Mouse (Mus musculus): ENCODE measurements at regions not wholly inside any gene's neighbourhood (a gene's known extent, or its start where the extent isn't known, plus 50 kb on each side); places are given as distances from the start of the nearest gene placed in this dataset.

- no peak overlapping the region for H3K4me3 ChIP-seq (ENCODE audit: low read depth, low read length)
- 79% methylated on average over 2 of the region's 2 CpGs for WGBS
- DNase-seq, result no peak
- no peaks in the 10 kb centered on the region for H3K36me3 ChIP-seq (ENCODE audit: insufficient read depth)
- no peak overlapping the region for H3K27ac ChIP-seq (ENCODE audit: low read depth)
- H3K4me1 ChIP-seq (ENCODE audit: insufficient read depth), result no peaks in the 10 kb centered on the region
- no peaks in the 10 kb centered on the region for H3K9me3 ChIP-seq (ENCODE audit: low read depth, low read length)
- H3K27me3 ChIP-seq (ENCODE audit: insufficient read depth, low read length), result no peaks in the 10 kb centered on the region
- no peak overlapping the region for H3K9ac ChIP-seq
- ATAC-seq (ENCODE audit: insufficient read depth), result no peak
- no peak for TF ChIP-seq CTCF (IDR thresholded peaks at IDR 0.05; ENCODE audit: low read depth)
- no peak overlapping the region for H3K4me2 ChIP-seq
Measured at GRCm38 (mm10) chr2:133462378-133462777, 89.6 kb upstream of the Bmp2 start.

DNA sequence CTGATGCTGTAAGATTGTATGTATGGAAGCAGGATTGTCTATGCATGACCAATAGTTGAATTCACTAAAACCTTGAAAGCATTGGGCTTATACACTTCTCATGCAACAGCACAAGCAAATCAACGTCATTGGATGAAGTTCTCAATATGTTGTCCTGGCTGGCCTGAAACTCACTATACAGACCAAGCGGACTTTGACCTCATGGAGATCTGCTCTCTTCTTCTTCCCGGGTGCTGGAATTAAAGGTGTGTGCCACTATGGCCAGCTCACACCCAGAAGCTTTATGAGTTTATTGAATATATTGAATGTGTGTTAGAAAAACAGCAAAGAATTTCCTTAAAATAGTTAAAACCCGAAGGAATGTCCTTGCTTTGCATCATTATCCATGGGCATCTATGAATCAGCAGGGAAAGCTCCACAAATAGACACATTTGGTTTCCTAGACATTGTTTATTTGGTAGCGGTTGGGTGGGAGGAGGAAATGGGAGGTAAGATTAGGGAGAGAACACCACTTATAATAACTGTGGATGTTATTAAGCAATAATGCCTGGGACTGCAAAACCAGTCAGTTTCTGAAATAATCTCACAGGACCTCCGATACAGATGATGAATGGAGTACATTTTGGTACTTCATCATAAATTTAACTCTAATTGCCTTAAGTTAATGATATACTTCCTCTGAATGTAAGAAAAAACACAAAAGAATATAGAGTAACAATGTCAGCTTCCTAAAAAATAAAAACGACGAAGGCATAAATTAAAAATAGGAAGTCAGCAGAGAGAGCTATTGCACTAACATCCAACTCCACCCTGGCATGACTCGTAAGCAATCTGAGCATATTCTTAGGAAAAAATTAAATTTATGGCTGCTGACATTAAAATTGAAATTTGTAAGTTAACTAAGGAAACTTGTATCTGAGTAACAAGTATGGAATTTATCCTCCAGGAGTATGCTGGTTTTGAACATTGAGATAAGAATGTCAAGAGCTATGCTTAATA lies 84.5 kb upstream of the Bmp2 start:
- WGBS, result 77% methylated on average over 9 of the region's 9 CpGs
- no peak for ATAC-seq (ENCODE audit: insufficient read depth)

GRCm38 (mm10) chr2:133472966-133473744 lies 78.8 kb upstream of the Bmp2 start:
- 48% methylated on average over 5 of the region's 5 CpGs for WGBS

More for the DNA sequence above, 84.5 kb upstream of the Bmp2 start:
- H3K36me3 ChIP-seq (ENCODE audit: insufficient read depth), result no peaks in the 10 kb centered on the region
- no peaks in the 10 kb centered on the region for H3K4me1 ChIP-seq (ENCODE audit: insufficient read depth)
- H3K27ac ChIP-seq (ENCODE audit: low read depth), result no peak overlapping the region
- no peak overlapping the region for H3K9ac ChIP-seq
- H3K4me3 ChIP-seq (ENCODE audit: low read depth, low read length), result no peak overlapping the region
- H3K4me2 ChIP-seq, result no peak overlapping the region
- no peak for DNase-seq
- H3K9me3 ChIP-seq (ENCODE audit: low read depth, low read length), result no peaks in the 10 kb centered on the region
- H3K27me3 ChIP-seq (ENCODE audit: insufficient read depth, low read length), result no peaks in the 10 kb centered on the region
- TF ChIP-seq CTCF (IDR thresholded peaks at IDR 0.05; ENCODE audit: low read depth), result no peak

GRCm38 (mm10) chr2:133474174-133474573 lies 77.8 kb upstream of the Bmp2 start:
- H3K4me1 ChIP-seq (ENCODE audit: insufficient read depth), result no peaks in the 10 kb centered on the region
- H3K4me3 ChIP-seq (ENCODE audit: low read depth, low read length), result no peak overlapping the region
- no peak overlapping the region for H3K9ac ChIP-seq
- no peaks in the 10 kb centered on the region for H3K27me3 ChIP-seq (ENCODE audit: insufficient read depth, low read length)
- no peaks in the 10 kb centered on the region for H3K36me3 ChIP-seq (ENCODE audit: insufficient read depth)
- H3K4me2 ChIP-seq, result no peak overlapping the region
- ATAC-seq (ENCODE audit: insufficient read depth), result no peak
- 79% methylated on average over 1 of the region's 1 CpGs for WGBS
- no peaks in the 10 kb centered on the region for H3K9me3 ChIP-seq (ENCODE audit: low read depth, low read length)
- H3K27ac ChIP-seq (ENCODE audit: low read depth), result no peak overlapping the region
- TF ChIP-seq CTCF (IDR thresholded peaks at IDR 0.05; ENCODE audit: low read depth), result no peak
- DNase-seq, result no peak

More at GRCm38 (mm10) chr2:133472966-133473744, 78.8 kb upstream of the Bmp2 start:
- DNase-seq (peak; percentile 17), ATAC-seq (ENCODE audit: insufficient read depth) (no peak)
- H3K4me1 ChIP-seq (ENCODE audit: insufficient read depth), result no peaks in the 10 kb centered on the region
- no peak overlapping the region for H3K4me2 ChIP-seq
- H3K9ac ChIP-seq, result no peak overlapping the region
- H3K27ac ChIP-seq (ENCODE audit: low read depth), result no peak overlapping the region
- H3K36me3 ChIP-seq (ENCODE audit: insufficient read depth), result no peaks in the 10 kb centered on the region
- TF ChIP-seq CTCF (IDR thresholded peaks at IDR 0.05; ENCODE audit: low read depth), result no peak
- H3K9me3 ChIP-seq (ENCODE audit: low read depth, low read length), result no peaks in the 10 kb centered on the region
- no peaks in the 10 kb centered on the region for H3K27me3 ChIP-seq (ENCODE audit: insufficient read depth, low read length)
- no peak overlapping the region for H3K4me3 ChIP-seq (ENCODE audit: low read depth, low read length)

- no peak overlapping the region for H3K9ac ChIP-seq
- TF ChIP-seq CTCF (IDR thresholded peaks at IDR 0.05; ENCODE audit: low read depth), result no peak
- H3K27ac ChIP-seq (ENCODE audit: low read depth), result no peak overlapping the region
- no peaks in the 10 kb centered on the region for H3K4me1 ChIP-seq (ENCODE audit: insufficient read depth)
- no peaks in the 10 kb centered on the region for H3K9me3 ChIP-seq (ENCODE audit: low read depth, low read length)
- no peak for ATAC-seq (ENCODE audit: insufficient read depth)
- no peak for DNase-seq
- H3K27me3 ChIP-seq (ENCODE audit: insufficient read depth, low read length), result no peaks in the 10 kb centered on the region
- no peaks in the 10 kb centered on the region for H3K36me3 ChIP-seq (ENCODE audit: insufficient read depth)
- WGBS, result 72% methylated on average over 3 of the region's 3 CpGs
- no peak overlapping the region for H3K4me2 ChIP-seq
- no peak overlapping the region for H3K4me3 ChIP-seq (ENCODE audit: low read depth, low read length)
Measured at GRCm38 (mm10) chr2:133480870-133481269, 71.1 kb upstream of the Bmp2 start.

DNA sequence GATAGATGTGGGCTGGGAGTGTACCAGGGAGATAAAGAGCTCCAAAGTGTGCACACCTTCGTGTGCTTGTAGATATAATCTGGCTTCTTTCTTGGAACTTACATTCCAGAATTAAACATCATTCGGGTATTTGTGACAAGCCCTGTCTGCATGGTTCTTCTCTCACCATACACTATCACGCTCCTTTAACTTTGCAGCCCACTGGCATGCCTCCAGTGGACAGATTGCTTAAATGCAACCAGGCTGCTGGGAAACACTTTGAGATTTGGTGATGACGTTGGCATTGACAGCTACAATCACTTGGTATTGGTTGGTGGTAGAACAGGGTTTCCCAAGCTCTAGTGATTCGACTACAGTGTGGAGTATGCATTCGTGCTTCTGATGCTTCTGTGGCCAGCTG lies 70.7 kb upstream of the Bmp2 start:
- Histone ChIP-seq H3K36me3 (ENCODE audit: insufficient read depth) (no peaks in the 10 kb centered on the region), H3K27ac (ENCODE audit: low read depth) (no peak overlapping the region), H3K9ac (no peak overlapping the region), H3K4me1 (ENCODE audit: insufficient read depth) (no peaks in the 10 kb centered on the region), H3K27me3 (ENCODE audit: insufficient read depth, low read length) (no peaks in the 10 kb centered on the region), H3K4me3 (ENCODE audit: low read depth, low read length) (no peak overlapping the region), H3K4me2 (no peak overlapping the region), H3K9me3 (ENCODE audit: low read depth, low read length) (no peaks in the 10 kb centered on the region)
- ATAC-seq (ENCODE audit: insufficient read depth) (peak; percentile 21; the same call in 1 of the 2 replicates), DNase-seq (no peak)
- TF ChIP-seq CTCF (IDR thresholded peaks at IDR 0.05; ENCODE audit: low read depth), result no peak
- 87% methylated on average over 6 of the region's 6 CpGs for WGBS

DNA sequence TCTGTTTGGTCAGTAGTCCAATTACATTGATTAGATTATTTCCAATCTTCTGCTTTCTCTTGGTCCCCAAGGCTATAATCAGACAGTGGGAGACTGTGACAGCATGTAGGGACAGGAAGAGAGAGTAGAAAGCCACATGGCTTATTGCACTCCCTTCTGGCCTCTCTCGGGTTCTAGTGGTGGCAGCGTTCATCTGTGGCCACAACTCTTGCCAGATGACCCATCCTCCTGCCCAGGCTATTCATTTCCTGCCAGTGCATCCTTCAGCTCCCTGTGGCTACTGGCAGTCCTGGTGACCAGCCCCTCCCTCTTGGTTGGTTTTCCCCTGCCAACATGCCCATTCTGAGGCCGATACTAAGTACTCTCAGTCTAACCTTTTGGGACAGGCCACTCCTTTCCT lies 70.2 kb upstream of the Bmp2 start:
- Histone ChIP-seq H3K9me3 (ENCODE audit: low read depth, low read length) (no peaks in the 10 kb centered on the region), H3K27me3 (ENCODE audit: insufficient read depth, low read length) (no peaks in the 10 kb centered on the region), H3K9ac (no peak overlapping the region), H3K4me1 (ENCODE audit: insufficient read depth) (no peaks in the 10 kb centered on the region), H3K4me2 (no peak overlapping the region), H3K27ac (ENCODE audit: low read depth) (no peak overlapping the region), H3K36me3 (ENCODE audit: insufficient read depth) (no peaks in the 10 kb centered on the region), H3K4me3 (ENCODE audit: low read depth, low read length) (no peak overlapping the region)
- DNase-seq, result no peak
- TF ChIP-seq CTCF (IDR thresholded peaks at IDR 0.05; ENCODE audit: low read depth), result no peak
- 81% methylated on average over 3 of the region's 3 CpGs for WGBS
- ATAC-seq (ENCODE audit: insufficient read depth), result no peak

Measured in lung, embryonic 14.5 days (tissue).